10 mouse cellular contexts compared by ENCODE assay signal in genomic region chr2:127375759-127376341, GRCm38 (mm10). TPM values are rescaled to one million over a fixed set of nuclear protein-coding genes. Genes with fewer than 3 reads are reported as not detected.
A peak's percentile ranks its signal among the peaks of the same experiment; 100 is the strongest.
DNase-seq lines count a peak whose midpoint lies in the region; ATAC-seq and TF ChIP-seq lines count a peak whose summit lies in the region.
"Had no signal": no experiment of that assay in that cellular context is flagged by ENCODE, and none has a peak within 500 bp of the region (broad histone marks: within the 10 kb centered on the region; RNA-seq: fewer than 3 reads in every experiment).

No protein-coding gene starts in this region.

- H3K4me3 ChIP-seq in limb, embryonic 11.5 days (ENCODE audit: low read depth, low read length), result no peak overlapping the region
- no peak overlapping the region for H3K4me3 ChIP-seq in limb, embryonic 10.5 days
- H3K4me3 ChIP-seq in stomach, postnatal 0 days (ENCODE audit: low read depth, low read length), result no peak overlapping the region

- 59% methylated on average over 7 of the region's 7 CpGs for WGBS in limb, embryonic 11.5 days
- WGBS in limb, embryonic 10.5 days, result 60% methylated on average over 7 of the region's 7 CpGs
- 42% methylated on average over 7 of the region's 7 CpGs for WGBS in stomach, postnatal 0 days

- H3K4me2 ChIP-seq in limb, embryonic 11.5 days (ENCODE audit: low read depth, severe bottlenecking), result no peak overlapping the region
- H3K4me2 ChIP-seq in stomach, postnatal 0 days (replicated peaks; ENCODE audit: low read depth), result no peak overlapping the region

- no peaks in the 10 kb centered on the region; the same call in 1 of the 2 replicates for H3K4me1 ChIP-seq in limb, embryonic 11.5 days (ENCODE audit: control insufficient read depth, insufficient read depth, low read length)
- peaks cover 21% of the 10 kb centered on the region for H3K4me1 ChIP-seq in limb, embryonic 10.5 days
- no peaks in the 10 kb centered on the region for H3K4me1 ChIP-seq in stomach, postnatal 0 days (replicated peaks; ENCODE audit: control insufficient read depth, insufficient read depth)

- H3K27ac ChIP-seq in limb, embryonic 11.5 days (replicated peaks; ENCODE audit: low read depth, low read length), result no peak overlapping the region
- H3K27ac ChIP-seq in limb, embryonic 10.5 days, result no peak overlapping the region
- no peak overlapping the region for H3K27ac ChIP-seq in stomach, postnatal 0 days (replicated peaks)

- TF ChIP-seq EP300 in stomach, postnatal 0 days (optimal IDR thresholded peaks at IDR 0.05), result no peak

- TF ChIP-seq CTCF in stomach, postnatal 0 days (IDR thresholded peaks at IDR 0.05; ENCODE audit: low read depth), result peak; percentile 64

- no peaks in the 10 kb centered on the region for H3K9me3 ChIP-seq in limb, embryonic 11.5 days (ENCODE audit: control insufficient read depth, low read length)
- no peaks in the 10 kb centered on the region for H3K9me3 ChIP-seq in limb, embryonic 10.5 days (replicated peaks)
- no peaks in the 10 kb centered on the region for H3K9me3 ChIP-seq in stomach, postnatal 0 days (ENCODE audit: control insufficient read depth, low read length)

- H3K9ac ChIP-seq in limb, embryonic 11.5 days (ENCODE audit: low read length), result no peak overlapping the region
- no peak overlapping the region for H3K9ac ChIP-seq in stomach, postnatal 0 days (ENCODE audit: low read length)

- no peaks in the 10 kb centered on the region for H3K36me3 ChIP-seq in limb, embryonic 11.5 days (ENCODE audit: control insufficient read depth, insufficient read depth, low read length)
- H3K36me3 ChIP-seq in limb, embryonic 10.5 days, result no peaks in the 10 kb centered on the region
- H3K36me3 ChIP-seq in stomach, postnatal 0 days (ENCODE audit: control insufficient read depth, insufficient read depth, low read length), result no peaks in the 10 kb centered on the region

- peak; percentile 6 to 31 for DNase-seq in cerebellum, postnatal 14 days
- DNase-seq in cerebellum, adult 9-11 months, result no peak
- DNase-seq in limb, embryonic 11.5 days (ENCODE audit: low spot score), result peak; percentile 32
- DNase-seq in limb, embryonic 10.5 days (ENCODE audit: low spot score), result no peak
- peak; percentile 35 for DNase-seq in stomach, postnatal 0 days (ENCODE audit: low spot score)
- no peak for DNase-seq in right cerebral cortex, postnatal 4 days
- no peak for DNase-seq in adrenal gland, adult (ENCODE audit: inconsistent age in 2 of 2, low spot score in 1 of 2)
- DNase-seq: cerebellum, postnatal 36 days had no signal

- H3K27me3 ChIP-seq in limb, embryonic 11.5 days (ENCODE audit: control insufficient read depth, insufficient read depth, low read length), result no peaks in the 10 kb centered on the region
- no peaks in the 10 kb centered on the region for H3K27me3 ChIP-seq in limb, embryonic 10.5 days (ENCODE audit: low read depth, poor library complexity, severe bottlenecking)
- no peaks in the 10 kb centered on the region for H3K27me3 ChIP-seq in stomach, postnatal 0 days (ENCODE audit: control insufficient read depth, insufficient read depth, low read length)

- no peak for ATAC-seq in limb, embryonic 11.5 days (ENCODE audit: insufficient number of reproducible peaks, low FRiP score, low TSS enrichment, low read depth)
- ATAC-seq in hematopoietic stem cell, adult 5-6 weeks (replicated peaks in 1 of 2; ENCODE audit: insufficient read depth in 1 of 2, low FRiP score in 2 of 2, low TSS enrichment in 1 of 2, low read depth in 1 of 2, poor library complexity in 2 of 2, severe bottlenecking in 2 of 2), result peak; percentile 58 to 74; a peak in 3 of 4 replicates
- ATAC-seq in stomach, postnatal 0 days (ENCODE audit: low FRiP score, low TSS enrichment), result 0 out of 2 replicates have a peak, but pooled peaks have one; percentile 11

RNA-seq across cellular contexts. Expression of gene Adra2b, which starts 12.8 kb away (rescaled TPM):
- polyA plus RNA-seq in limb, embryonic 11.5 days (2014; fragmentation: Nextera tagmentation; extraction: Ambion mirVana), result 2.2 and 2.6 TPM in 2 replicates
- polyA plus RNA-seq in limb, embryonic 10.5 days (2016; fragmentation: Nextera tagmentation; extraction: Ambion mirVana), result 1.7 and 1.9 TPM in 2 replicates
- 0.45 TPM in 1 of 2 replicates, not detected in the other for total RNA-seq in hematopoietic stem cell, adult 5-6 weeks (2017)
- polyA plus RNA-seq in stomach, postnatal 0 days (2015; fragmentation: Nextera tagmentation; extraction: Ambion mirVana), result 0.36 and 0.57 TPM in 2 replicates
- polyA plus RNA-seq: C2C12 had no signal

RNA-seq across cellular contexts. Expression of gene Astl, which starts 37.4 kb away (rescaled TPM):
- polyA plus RNA-seq in limb, embryonic 11.5 days (2014; fragmentation: Nextera tagmentation; extraction: Ambion mirVana), result not detected in 2 replicates
- 0.08 and 0.09 TPM in 2 replicates for polyA plus RNA-seq in limb, embryonic 10.5 days (2016; fragmentation: Nextera tagmentation; extraction: Ambion mirVana)
- total RNA-seq in hematopoietic stem cell, adult 5-6 weeks (2017), result 0.05 and 0.25 TPM in 2 replicates
- polyA plus RNA-seq in stomach, postnatal 0 days (2015; fragmentation: Nextera tagmentation; extraction: Ambion mirVana), result not detected in 2 replicates
- polyA plus RNA-seq: C2C12 had no signal

RNA-seq across cellular contexts. Expression of gene Dusp2, which starts 39.9 kb away (rescaled TPM):
- 5.8 and 6.5 TPM in 2 replicates for polyA plus RNA-seq in limb, embryonic 11.5 days (2014; fragmentation: Nextera tagmentation; extraction: Ambion mirVana)
- 6.4 and 7.6 TPM in 2 replicates for polyA plus RNA-seq in limb, embryonic 10.5 days (2016; fragmentation: Nextera tagmentation; extraction: Ambion mirVana)
- total RNA-seq in hematopoietic stem cell, adult 5-6 weeks (2017), result 246 and 271 TPM in 2 replicates
- polyA plus RNA-seq in stomach, postnatal 0 days (2015; fragmentation: Nextera tagmentation; extraction: Ambion mirVana), result 2.6 and 3.2 TPM in 2 replicates

RNA-seq across cellular contexts. Expression of gene Gpat2, which starts 49.1 kb away (rescaled TPM):
- polyA plus RNA-seq in limb, embryonic 11.5 days (2014; fragmentation: Nextera tagmentation; extraction: Ambion mirVana), result 0.09 TPM in 1 of 2 replicates, not detected in the other
- 0.10 TPM in 2 replicates for polyA plus RNA-seq in limb, embryonic 10.5 days (2016; fragmentation: Nextera tagmentation; extraction: Ambion mirVana)
- not detected in 2 replicates for total RNA-seq in hematopoietic stem cell, adult 5-6 weeks (2017)
- polyA plus RNA-seq in stomach, postnatal 0 days (2015; fragmentation: Nextera tagmentation; extraction: Ambion mirVana), result 0.34 TPM in 2 replicates

Comparison
In these comparisons a context has a peak if more than half of its experiments do, and no peak if none do; other contexts are left out.
1. DNase-seq: peak in cerebellum, postnatal 14 days (2 of 2), limb, embryonic 11.5 days (single experiment) and stomach, postnatal 0 days (single experiment); none in cerebellum, adult 9-11 months (single experiment), limb, embryonic 10.5 days (single experiment), right cerebral cortex, postnatal 4 days (single experiment) and adrenal gland, adult (0 of 2).